Mouse (Mus musculus) left cerebral cortex, postnatal 25 days (tissue): ENCODE data around the gene Adgrg2. TPM values are rescaled to one million over a fixed set of nuclear protein-coding genes. Genes with fewer than 3 reads are reported as not detected.

Experiments
- DNase-seq, 2 experiments: peaks; one replicate each; pipeline ENCODE4 v3.0.0; 2022; ENCODE audit warnings: low spot score in 2 of 2, mixed read lengths in 1 of 2
- intact Hi-C: fragments of 180-260 bp; cut with DNase I; formaldehyde crosslinking; loops from one replicate; pipeline ENCODE4 v1.15.1; 2025
- total RNA-seq, 2 experiments: library from RNA; stranded (reverse); gene quantifications; 2 replicates each; pipeline ENCODE4 v1.2.3; 2021

Gene Adgrg2
- total RNA-seq: 1 to 10 TPM in 1 of 2 experiments, under 1 TPM in 1; 0.99 to 1.1 TPM

DNA sequence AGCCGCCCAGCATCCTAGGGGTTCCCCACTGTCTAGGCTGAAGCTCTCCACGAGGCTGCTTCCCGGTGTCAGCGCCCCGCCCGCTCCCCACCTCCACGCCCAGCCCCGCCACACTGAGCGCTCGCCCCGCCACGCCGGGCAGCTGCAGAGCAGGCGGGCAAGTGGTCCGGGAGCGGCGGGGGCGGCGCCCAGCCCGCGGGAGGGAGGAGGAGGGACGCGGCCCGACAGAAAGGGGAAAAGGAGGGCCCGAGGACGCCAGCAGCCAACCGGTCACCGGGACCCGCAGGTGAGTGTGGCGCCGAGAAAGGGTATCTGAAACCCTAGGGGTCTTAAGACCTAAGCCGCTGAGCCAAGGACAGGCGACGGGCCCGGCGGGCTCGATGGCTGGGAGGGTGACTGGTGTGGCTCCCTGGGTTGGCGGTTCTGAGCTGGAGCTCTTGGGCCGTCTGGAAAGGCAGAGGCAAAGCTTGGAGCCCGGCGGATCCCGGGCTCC, at the start of gene Adgrg2:
TSS of gene Adgrg2 (plus strand) at position 227 of the 493 bp plus-strand sequence.
- intact Hi-C loops: no loop called here
- DNase-seq: no peak

DNA sequence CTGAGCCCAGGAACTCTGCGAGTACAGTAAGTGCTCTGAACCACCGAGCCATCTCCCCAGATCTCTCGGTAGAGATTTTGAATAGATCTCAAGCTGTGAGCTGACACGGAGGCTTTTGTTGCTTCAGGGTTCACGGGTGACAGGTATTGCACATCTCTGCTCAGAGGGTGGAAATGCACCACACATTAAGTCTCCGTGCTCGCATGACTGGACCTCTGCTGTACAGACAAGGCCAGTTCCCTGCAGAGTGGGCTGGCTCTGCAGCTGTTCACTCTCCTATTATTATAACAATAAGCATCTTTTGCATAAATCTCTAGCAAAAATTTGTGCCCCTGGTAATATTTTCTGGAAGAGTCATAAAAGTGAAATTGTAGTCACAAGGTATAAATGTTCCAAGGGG, 39.5 kb upstream of the Adgrg2 start:
- no peak for DNase-seq
- intact Hi-C loops: no loop called here

DNA sequence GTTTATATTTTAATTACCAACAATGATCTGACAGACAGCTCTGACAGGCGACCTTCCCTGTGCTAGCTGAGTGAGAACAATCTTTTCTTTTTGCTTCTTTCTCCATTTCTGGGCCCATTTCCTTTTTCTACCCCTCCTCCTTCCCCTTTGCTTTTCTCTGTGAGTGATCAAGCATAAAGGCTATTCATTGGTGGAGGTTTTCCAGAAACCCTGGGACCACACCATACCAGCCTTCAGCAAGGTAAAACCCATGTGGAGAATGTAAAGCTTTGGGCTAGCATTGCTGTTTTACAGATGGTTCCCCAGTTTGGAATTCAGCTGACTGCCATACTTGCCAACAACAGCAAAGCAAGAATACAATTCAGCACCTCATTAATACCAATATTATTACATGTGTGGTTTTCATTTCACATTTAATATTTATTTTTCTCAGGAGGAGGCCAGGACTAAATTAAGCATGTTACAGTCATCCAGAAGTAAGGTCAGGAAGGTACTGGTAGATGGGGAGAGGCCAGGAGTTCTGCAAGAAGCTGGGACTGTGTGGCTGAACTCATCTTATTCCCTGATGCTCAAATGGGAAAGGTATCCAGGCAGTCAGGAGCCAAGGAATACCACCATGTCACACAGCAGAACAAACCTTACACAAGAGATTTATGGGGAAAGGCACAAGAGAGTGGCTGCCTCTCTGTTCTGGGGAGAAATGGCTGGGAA, 38.4 kb upstream of the Adgrg2 start:
- intact Hi-C loops: no loop called here
- DNase-seq: no peak

DNA sequence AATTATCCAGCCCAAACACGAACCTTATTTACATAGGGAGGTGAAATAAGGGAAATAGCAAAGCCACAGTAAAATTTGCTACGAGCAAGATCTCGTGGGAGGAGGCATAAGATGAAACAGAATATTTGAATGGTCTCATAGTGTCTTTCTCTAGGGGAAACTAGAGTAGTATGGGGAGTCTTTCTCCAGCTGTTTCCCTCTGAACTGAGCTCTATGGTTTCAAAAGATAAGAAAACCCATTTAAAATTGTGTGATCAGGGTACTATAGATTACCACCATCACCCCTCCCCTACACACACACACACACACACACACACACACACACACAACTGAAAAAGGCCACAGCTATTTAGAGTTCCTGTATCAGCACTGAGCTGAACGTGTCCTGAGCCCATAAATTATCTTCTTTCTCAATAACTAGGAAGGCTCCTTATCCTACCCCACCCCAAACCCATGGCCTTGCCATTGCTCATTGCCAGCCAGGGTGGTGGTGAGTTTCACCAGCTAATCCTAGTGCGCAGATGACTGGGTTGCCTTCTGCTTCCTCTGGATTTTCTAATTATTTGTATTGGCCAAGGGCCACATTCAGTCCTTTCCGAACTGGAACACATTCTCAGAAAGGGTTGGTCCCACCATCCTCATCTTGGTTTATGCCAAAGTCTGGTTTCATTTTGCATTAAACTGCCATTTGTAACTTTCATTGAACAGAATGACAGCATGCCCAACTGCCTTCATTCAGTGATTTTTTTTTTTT, 5.6 kb upstream of the Adgrg2 start:
- intact Hi-C loops: no loop called here

DNA sequence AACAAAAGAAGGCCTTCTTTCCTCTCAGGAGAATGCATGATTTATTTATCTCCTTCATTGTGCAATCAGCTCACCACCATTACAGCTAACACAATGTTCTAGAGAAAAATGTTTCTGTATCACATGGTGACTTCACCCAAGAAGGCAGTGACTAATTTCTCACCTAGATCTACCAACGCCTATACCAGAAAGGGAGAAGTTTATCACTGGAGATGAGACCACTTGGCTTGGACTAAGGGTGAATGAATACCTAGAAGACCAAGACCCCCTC, 5.1 kb upstream of the Adgrg2 start:
- no peak for DNase-seq
- intact Hi-C loops: no loop called here

More for the DNA sequence above, 5.6 kb upstream of the Adgrg2 start:
- no peak for DNase-seq

DNA sequence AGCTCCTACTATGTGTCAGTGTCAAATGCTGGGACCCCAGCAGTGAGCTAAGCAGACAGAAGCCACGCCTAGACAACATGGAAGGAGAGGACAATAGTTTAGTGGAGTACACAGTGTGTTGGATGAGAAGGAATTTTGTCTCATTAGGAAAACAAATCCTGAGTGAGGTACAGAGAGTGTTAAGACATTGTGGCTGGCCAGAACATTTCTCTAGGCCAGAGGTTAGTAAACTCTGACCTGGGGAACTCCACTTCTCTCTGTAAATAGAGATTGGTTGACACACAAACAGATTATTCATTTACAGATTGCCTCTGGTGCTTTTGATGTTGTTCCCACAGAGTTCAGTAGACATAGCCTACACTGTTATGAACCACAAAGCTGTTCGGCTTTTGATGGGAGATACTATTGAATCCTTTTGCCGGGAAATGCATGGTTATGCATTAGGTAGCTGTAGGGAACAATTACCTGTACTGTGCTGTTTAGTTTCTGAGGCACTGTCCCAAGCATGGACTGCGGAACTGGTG, 22.5 kb downstream of the Adgrg2 start:
- intact Hi-C loops: no loop called here
- DNase-seq: no peak

DNA sequence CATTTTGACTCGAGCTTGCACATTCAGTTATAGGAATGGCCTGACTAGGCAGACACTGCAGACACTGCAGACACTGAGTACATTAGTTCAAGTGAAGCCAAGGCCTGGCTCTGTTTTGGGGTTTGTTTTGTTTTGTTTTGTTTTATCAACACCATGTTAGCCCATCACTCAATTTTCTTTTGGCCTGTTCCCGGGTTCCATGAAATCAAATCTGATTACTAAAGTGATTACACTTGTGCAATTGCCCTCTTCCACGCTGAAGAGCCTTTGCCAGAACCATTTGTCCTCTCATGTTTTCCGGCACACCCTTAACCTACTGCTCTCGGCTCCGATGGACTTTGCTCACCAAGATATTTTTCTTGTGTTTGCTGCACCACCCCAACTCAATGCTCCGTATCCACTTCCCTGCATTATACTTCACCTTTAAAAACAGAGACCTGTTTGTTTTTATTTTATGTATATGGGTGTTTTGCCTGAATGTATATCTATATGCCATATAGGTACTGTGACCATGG, 23.4 kb downstream of the Adgrg2 start:
- intact Hi-C loops: no loop called here
- DNase-seq: no peak

DNA sequence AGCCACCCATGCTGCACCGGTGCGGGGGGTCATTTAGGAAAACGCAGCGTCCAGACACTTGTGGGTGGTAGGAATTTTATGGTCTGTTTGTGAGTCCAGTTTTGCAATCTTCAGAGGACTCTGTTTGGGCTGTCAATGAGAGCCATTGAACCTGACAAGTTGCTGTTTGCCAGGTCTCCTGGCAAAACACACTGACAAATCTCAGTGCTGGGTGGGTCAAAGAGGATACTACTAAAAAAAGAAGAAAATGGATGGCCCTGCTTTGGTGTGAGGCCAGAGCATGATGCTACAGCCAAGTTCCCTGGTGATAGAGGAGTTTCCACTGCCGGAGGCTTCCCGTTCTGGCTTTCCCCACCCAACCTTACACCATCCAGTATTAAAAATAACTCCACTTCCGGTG, 27.9 kb downstream of the Adgrg2 start:
- intact Hi-C loops: no loop called here
- no peak for DNase-seq

DNA sequence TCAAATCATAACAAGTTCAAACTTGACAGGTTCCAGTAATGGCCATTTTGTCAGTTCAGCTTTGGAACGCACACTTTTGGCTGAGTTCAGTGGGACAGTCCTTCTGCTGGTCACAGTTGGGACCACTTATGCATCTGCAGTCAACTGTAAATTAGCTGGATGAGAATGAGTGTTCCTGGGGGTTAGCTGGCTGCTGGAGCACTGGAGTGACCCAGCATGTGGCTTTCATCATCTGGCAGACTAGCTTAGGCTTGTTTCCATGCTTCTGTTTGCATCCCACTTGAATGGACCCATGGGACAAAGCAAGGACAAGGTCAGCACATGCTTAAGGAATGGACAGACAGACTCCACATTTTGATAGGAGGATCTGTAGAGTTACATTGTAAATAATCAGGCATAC, 33.2 kb downstream of the Adgrg2 start:
- no peak for DNase-seq
- intact Hi-C loops: no loop called here

DNA sequence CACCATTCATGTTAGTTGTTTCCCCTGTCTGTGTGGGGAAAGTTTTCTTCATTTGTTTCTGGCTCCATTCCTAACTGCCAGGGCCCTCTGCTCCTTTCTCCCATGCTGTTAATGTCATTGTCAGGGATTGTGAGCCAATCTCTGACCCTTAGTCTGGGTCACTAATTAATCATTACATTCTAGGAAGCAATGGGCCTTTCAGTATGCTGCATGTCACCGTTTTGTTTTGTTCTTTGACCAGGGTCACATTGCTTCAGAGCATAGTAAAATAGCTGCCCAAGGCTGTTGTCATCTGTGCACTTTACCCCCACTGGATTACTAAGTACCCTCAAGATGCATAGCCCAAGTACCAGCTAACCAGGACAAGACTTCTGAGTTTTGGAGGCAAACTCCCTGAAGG, 36.0 kb downstream of the Adgrg2 start:
- no peak for DNase-seq
- intact Hi-C loops: no loop called here

DNA sequence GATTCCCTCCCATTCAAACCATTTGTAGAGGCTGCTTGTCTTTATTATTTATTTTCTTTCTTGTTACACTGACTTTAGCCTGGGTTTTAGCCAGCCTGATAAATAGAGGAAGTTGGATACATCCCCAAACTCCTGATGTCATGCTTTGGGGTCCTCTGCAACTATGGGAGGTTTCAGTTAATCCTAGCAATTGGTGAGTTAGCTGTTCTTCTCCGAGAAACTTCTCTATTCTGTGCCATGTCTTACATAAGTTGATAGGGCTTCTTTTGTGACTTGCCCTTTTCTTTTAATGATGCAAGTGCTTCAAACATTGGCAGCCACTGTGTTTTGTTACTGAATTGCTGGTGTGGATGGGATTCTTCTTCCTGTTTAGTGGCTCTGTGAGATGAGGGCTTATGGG, 36.4 kb downstream of the Adgrg2 start:
- intact Hi-C loops: no loop called here
- no peak for DNase-seq

DNA sequence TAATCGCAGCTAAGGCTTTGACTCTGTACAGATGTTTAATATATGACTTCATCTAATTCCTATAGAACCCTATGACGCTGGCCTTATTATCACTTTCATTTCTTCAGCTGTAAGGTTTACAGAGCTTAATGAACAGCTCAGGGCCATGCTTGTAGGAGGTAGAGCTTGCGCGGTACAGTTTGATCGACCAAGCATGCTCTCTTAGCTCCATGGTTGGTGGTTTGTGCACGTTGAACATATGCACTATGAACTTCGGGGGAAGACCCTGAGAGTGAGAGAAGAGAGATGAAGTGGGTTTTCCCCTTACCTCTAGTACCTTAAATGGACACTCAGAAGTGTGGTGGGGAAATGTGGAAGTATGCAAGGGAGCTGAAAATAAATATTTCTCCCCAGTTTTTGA, 41.7 kb downstream of the Adgrg2 start:
- no peak for DNase-seq
- intact Hi-C loops: no loop called here

DNA sequence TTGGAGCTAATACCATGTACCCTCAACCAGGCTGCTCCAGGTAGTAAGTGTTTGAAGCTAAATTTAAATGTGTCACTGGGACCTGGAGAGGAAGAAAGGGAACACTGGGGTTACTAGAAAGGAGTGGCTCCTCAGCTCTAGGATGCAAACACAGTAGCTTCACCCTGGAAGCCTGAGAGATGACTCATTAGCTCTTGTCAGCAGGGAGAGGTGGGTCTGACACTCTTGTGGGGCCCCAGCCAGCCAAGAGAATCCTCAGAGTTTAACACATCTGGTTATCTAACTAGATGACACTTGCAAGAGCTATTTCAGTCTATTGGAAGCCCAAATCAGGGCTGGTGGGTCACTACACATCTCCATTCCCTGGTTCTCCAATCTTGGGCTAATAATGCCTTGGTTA, 50.8 kb downstream of the Adgrg2 start:
- intact Hi-C loops: no loop called here
- DNase-seq: no peak

DNA sequence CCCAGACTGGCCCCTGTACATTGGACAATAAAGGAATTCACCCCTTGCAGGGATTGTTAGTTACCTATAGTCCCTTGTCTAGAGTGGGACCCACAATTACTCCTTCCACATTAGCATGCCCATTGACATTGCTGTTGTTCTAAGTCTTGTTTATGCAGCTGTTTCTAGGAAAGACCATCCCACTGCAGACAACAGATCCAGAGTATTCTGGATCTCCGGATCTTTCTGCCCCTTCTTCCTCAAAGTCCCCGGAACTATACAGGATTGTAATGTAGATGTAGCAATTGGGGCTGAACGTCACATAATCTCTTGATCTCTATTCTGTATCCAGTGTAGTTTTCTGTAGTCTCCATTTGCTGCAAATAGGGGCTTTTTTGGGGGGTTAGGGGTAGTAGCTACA, 57.9 kb downstream of the Adgrg2 start:
- DNase-seq: no peak
- intact Hi-C loops: loop anchor here (2.0 to 5.0 kb wide), 2 partner anchors 102 to 584 kb away; no protein-coding TSS in a partner anchor

DNA sequence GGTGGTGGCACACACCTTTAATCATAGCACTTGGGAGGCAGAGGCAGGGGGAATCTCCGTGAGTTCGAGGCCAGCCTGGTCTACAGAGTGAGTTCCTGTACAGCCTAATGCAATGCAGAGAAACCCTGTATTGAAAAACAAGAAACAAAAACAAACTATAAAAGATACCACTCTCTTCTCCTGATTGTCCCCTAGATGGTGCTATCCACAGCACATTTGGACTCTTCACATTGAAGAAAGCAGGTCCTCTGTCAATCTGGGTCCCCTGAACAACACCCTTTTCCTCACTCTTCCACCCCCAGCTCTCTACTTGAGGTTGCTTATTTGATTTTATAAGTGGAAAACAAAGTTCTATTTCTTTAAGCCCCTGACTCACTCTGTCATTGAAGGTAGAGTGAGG, 58.9 kb downstream of the Adgrg2 start:
- DNase-seq: no peak
- intact Hi-C loops: loop anchor here (2.0 to 5.0 kb wide), 2 partner anchors 101 to 583 kb away; no protein-coding TSS in a partner anchor

DNA sequence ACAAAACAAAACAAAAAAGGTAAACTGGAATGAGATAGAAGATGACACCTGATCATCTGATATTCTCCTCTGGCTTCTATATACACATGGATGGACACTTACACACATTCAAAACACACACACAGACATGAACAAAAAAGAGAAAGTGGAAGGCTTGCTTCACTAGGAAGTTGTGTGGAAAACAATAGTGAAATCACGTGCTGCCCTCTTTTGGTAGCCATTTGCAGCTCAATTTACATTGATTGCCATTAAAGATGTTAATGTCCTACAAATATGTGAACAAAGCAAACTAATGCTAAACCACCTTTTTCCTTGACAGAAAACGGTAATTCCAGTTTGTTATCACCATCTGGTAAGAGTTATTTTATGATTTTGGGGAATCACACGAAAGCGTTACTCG, 65.2 kb downstream of the Adgrg2 start:
- DNase-seq: no peak
- intact Hi-C loops: no loop called here

DNA sequence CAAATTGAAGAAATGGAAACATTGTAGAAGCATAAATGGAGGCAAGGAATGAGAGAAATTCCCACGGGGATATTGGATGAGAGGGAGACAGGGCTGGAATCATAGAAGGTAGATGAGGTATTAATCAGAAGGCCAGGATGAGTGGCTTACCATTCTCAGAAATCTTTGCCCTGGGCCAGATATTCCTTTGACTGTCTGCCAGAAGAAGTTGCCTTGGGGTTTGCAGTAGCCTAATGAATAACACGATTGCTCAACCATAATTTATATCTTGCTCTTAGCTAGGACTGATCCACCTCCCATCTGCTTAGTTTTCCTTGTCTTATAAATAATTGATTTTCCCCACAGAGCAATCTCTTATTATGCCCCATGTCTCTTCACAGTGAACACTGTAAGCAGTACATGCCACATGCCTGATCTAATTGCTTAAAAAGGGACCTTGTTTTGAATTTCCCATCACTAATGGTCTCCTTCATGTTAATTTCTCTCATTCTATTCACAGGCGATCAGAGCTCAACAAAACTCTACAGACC, 80.8 kb downstream of the Adgrg2 start:
- no peak for DNase-seq
- intact Hi-C loops: no loop called here

DNA sequence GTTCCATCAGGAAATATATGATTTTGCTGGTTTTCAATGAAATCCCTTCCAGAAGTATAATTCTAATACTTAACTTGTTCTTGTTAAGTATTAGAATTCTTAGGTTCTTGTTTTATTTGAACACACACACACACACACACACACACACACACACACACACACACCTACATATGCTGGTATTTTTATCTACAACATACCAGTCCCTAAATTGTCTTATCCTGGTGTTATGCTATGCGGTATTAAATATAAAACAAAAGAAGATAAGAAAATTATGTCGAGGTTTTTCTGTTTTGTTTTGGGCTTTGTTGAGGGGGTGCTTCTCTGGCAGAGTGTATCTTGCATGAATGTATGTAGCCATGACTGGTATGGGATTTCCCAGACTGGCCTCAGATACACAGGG, 99.3 kb downstream of the Adgrg2 start:
- no peak for DNase-seq
- intact Hi-C loops: no loop called here

DNA sequence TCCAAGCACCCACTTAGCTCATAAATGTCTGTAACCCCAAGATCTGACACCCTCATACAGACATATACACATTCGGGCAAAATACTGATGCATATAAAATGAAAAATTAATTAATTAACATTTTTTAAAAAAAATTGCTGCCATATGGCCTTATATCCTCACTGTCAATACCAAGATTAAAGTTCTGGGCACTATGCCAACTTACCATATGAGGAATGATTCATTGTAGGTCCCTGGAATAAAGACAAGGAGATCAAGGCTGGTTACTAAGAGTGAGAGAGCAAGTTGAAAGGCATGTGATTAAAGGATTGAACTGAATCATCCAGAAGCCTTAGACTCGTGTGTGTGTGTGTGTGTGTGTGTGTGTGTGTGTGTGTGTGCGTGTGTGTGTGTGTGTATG, 103.8 kb downstream of the Adgrg2 start:
- DNase-seq: no peak

DNA sequence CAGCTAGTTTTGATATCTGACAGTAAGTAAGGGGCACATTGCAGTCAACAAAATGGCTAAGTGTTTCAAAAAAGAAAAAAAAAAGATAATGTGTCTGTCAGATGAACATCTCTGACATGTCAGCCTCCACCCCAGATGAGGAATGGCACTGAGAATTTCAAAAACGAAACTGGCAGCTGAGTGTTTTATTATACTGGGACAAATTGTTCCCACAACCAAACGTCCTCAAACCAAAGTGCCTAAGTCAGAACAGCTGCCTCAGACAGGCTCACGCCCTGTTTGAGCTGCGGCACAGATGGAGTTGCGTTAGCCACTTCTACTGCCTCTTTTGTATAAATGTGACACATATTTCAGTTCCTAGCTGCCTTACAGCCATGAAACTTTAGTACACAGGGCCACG, 104.4 kb downstream of the Adgrg2 start:
- no peak for DNase-seq
- intact Hi-C loops: no loop called here

More for the DNA sequence above, 103.8 kb downstream of the Adgrg2 start:
- intact Hi-C loops: no loop called here

DNA sequence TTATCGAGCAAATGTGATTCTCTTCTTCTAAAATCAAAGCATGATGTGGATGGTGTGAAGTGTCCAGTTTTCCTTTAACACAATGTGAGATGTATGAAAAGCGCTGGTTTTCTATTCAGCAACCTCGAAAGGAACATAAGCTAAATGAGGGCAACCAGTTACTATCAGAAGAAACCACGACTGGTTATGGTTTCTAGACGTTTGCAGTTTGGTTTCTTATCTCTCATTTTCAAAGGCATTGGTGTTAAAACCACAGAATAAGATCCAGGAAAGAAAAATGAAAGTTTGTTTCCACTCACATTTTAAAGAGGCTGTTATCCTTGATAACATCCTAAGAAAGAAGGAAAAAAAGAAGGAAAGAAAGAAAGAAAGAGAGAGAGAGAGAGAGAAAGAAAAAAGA, 106.0 kb downstream of the Adgrg2 start:
- DNase-seq: no peak
- intact Hi-C loops: no loop called here
